Mouse (Mus musculus): ENCODE measurements at regions not wholly inside any gene's neighbourhood (a gene's known extent, or its start where the extent isn't known, plus 50 kb on each side); places are given as distances from the start of the nearest gene placed in this dataset.

GRCm38 (mm10) chr2:9182127-9182526 is 698.9 kb upstream of the 4930412O13Rik start:
- DNase-seq (ENCODE audit: extremely low spot score in 1 of 2, low spot score in 1 of 2), result no peak

GRCm38 (mm10) chr2:9184243-9184642 is 696.8 kb upstream of the 4930412O13Rik start:
- DNase-seq (ENCODE audit: extremely low spot score in 1 of 2, low spot score in 1 of 2), result no peak

GRCm38 (mm10) chr2:9185780-9186483 is 695.1 kb upstream of the 4930412O13Rik start:
- DNase-seq (ENCODE audit: extremely low spot score in 1 of 2, low spot score in 1 of 2), result no peak

GRCm38 (mm10) chr2:9193195-9193594 is 687.9 kb upstream of the 4930412O13Rik start:
- no peak for DNase-seq (ENCODE audit: extremely low spot score in 1 of 2, low spot score in 1 of 2)

- no peak for DNase-seq (ENCODE audit: extremely low spot score in 1 of 2, low spot score in 1 of 2)
These were observed 684.0 kb upstream of the 4930412O13Rik start for GRCm38 (mm10) chr2:9197025-9197424.

- no peak for DNase-seq (ENCODE audit: extremely low spot score in 1 of 2, low spot score in 1 of 2)
These were observed 673.1 kb upstream of the 4930412O13Rik start for GRCm38 (mm10) chr2:9207963-9208362.
